Mouse (Mus musculus): ENCODE measurements around the gene Cd8b1.
"Not testable (repeated sequence)": the region's sequence is repeated elsewhere in the genome, so short reads cannot be mapped to it uniquely, and the experiment has no call there.

The Cd8b1 gene

GRCm38 (mm10) chr6:71322491-71322921 lies at the start of gene Cd8b1:
Gene Cd8b1, plus strand, starts transcription at chr6:71322788.
- no peak for DNase-seq (ENCODE audit: low spot score)

GRCm38 (mm10) chr6:71273715-71274114 lies 48.9 kb upstream of the Cd8b1 start:
- DNase-seq (ENCODE audit: low spot score) = no peak

GRCm38 (mm10) chr6:71274621-71275020 lies 48.0 kb upstream of the Cd8b1 start:
- no peak for DNase-seq (ENCODE audit: low spot score)

- no peak for DNase-seq (ENCODE audit: low spot score)
These were observed 43.2 kb upstream of the Cd8b1 start for GRCm38 (mm10) chr6:71279418-71279817.

- no peak for DNase-seq (ENCODE audit: low spot score)
These were observed 29.1 kb upstream of the Cd8b1 start for GRCm38 (mm10) chr6:71293509-71293908.

GRCm38 (mm10) chr6:71295303-71295702 lies 27.3 kb upstream of the Cd8b1 start:
- DNase-seq (ENCODE audit: low spot score) = no peak

- no peak for DNase-seq (ENCODE audit: low spot score)
These were observed 24.5 kb upstream of the Cd8b1 start for GRCm38 (mm10) chr6:71298051-71298450.

- DNase-seq (ENCODE audit: low spot score) = no peak
These were observed 23.8 kb upstream of the Cd8b1 start for GRCm38 (mm10) chr6:71298751-71299150.

- no peak for DNase-seq (ENCODE audit: low spot score)
These were observed 20.4 kb upstream of the Cd8b1 start for GRCm38 (mm10) chr6:71302097-71302731.

- DNase-seq (ENCODE audit: low spot score) = no peak
These were observed 15.1 kb upstream of the Cd8b1 start for GRCm38 (mm10) chr6:71307486-71307885.

GRCm38 (mm10) chr6:71321826-71322283 lies 733 bp upstream of the Cd8b1 start, which contains the start of gene Smyd1:
Gene Smyd1, minus strand, starts transcription at chr6:71322233.
- DNase-seq (ENCODE audit: low spot score) = no peak

GRCm38 (mm10) chr6:71324816-71325215 lies 2.2 kb downstream of the Cd8b1 start:
- no peak for DNase-seq (ENCODE audit: low spot score)

GRCm38 (mm10) chr6:71329881-71330280 lies 7.3 kb downstream of the Cd8b1 start:
- DNase-seq (ENCODE audit: low spot score) = no peak

- DNase-seq (ENCODE audit: low spot score) = no peak
These were observed 7.9 kb downstream of the Cd8b1 start for GRCm38 (mm10) chr6:71330486-71330885.

GRCm38 (mm10) chr6:71331491-71331890 lies 8.9 kb downstream of the Cd8b1 start:
- DNase-seq (ENCODE audit: low spot score) = not testable (repeated sequence)

- DNase-seq (ENCODE audit: low spot score) = no peak
These were observed 9.8 kb downstream of the Cd8b1 start for GRCm38 (mm10) chr6:71332236-71332965.

- DNase-seq (ENCODE audit: low spot score) = no peak
These were observed 10.4 kb downstream of the Cd8b1 start for GRCm38 (mm10) chr6:71333031-71333430.

- DNase-seq (ENCODE audit: low spot score) = no peak
These were observed 11.1 kb downstream of the Cd8b1 start for GRCm38 (mm10) chr6:71333578-71334273.

- DNase-seq (ENCODE audit: low spot score) = no peak
These were observed 15.1 kb downstream of the Cd8b1 start for GRCm38 (mm10) chr6:71337666-71338065.

GRCm38 (mm10) chr6:71338941-71339340 lies 16.4 kb downstream of the Cd8b1 start:
- no peak for DNase-seq (ENCODE audit: low spot score)

- no peak for DNase-seq (ENCODE audit: low spot score)
These were observed 16.8 kb downstream of the Cd8b1 start for GRCm38 (mm10) chr6:71339351-71339750.

- no peak for DNase-seq (ENCODE audit: low spot score)
These were observed 18.6 kb downstream of the Cd8b1 start for GRCm38 (mm10) chr6:71341179-71341578.

- no peak for DNase-seq (ENCODE audit: low spot score)
These were observed 25.4 kb downstream of the Cd8b1 start for GRCm38 (mm10) chr6:71348006-71348405.

Measured in urinary bladder, postnatal 25 days (tissue).